Mouse (Mus musculus): ENCODE results near the gene Rpl14.

Rpl14 gene

DNA sequence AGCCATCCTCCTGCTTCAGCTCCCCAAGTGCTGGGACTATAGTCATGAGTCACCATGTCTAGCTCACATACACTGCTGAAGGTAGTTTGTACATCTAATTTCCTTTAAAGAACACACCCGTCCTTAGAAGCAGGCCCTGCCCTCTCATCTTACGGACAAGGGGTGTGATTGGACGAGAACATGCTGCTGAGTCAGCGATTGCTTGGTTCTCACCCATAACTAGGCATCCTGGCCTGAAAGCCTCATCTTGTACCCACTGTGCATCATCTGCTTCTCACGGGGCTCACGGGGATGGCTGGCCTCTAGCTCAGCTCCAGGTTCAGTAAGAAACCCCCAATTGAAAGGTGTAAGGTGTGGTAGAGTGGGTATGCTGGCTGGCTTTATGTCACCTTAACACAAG is 42.8 kb downstream of the Rpl14 start:
- DNase-seq, result no peak

DNA sequence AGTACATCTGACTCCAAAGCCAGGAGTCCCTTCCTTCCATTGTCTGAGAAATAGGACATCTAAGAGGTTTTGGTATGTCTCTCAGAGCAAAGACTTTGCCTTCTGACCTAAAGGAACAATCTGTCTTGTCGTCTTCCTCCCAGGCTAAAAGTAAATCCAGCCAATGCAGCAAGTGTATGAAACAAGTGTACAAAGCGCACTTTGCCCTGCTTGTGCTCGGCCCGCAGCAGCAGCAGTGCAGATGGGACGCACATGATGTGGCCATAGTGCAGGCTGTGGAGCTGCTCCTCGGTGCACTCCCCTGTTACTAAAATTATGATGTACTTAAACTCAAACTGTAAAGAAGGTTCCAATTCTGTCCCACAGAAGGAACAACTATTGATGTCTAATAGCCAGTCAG is 46.9 kb downstream of the Rpl14 start:
- DNase-seq, result no peak

DNA sequence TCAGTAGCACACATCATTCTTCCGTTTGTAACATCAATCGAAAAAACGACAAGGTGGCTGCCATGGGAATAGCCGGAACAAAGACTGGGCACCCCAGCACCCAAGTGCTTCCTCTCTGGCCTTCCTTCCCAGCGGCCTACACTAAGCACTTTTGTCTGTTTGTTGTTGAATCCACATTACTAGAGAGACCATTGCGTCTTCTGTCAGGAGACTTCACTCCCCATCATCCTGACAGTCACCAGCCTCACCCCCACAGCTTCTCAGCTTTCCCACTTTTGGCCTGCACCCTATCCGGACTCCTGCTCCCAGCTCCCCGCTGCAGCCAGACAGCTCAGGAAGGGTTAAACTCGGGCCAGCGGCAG is 48.1 kb downstream of the Rpl14 start:
- no peak for DNase-seq

DNA sequence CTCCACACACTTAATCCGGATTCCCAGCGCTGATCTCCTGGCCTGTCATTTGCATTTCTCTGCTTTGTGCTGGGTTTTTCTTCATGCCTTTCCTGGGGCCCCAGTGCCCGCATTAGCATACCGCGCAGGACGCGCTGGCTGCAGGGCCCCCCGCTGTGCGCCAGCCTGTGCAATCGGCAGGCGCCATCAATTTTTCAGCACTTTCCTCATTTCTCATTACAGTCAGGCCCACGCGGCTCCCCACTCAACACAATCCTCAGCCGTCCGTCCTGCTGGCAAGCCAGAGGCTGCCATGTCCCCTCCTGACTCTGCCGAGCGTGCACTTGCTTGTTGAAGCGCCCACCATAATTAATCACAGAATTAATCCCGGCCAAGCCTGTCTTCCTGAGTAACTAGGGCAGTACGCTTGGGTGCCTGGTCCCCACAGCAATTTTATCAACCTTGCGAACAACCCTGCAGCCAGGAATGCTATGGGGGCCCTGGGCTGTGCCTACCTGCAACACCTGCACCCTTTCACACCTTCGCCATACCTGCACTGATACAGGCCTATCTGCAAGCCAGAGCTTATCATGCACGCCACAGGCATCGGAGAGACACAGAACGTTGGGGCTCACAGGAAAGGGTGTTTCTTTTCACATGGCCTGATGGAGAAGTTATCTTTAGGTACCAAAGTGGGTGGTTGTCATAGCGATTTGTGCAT is 48.6 kb downstream of the Rpl14 start:
- no peak for DNase-seq

DNA sequence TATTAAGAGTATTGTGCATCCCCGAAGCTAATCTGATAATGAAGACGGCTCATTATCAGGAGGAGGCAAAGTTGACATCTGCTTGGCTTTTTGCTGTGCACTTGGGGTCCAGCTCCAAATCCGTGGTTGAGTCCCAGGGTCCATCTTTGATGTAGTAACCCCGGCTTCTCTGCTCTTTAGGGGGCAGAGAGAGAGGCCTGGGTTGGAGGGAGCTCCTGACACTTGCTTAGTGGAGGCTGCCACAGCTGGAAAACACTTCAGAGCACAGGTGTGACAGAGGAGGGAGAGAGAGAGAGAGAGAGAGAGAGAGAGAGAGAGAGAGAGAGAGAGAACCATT is 49.1 kb downstream of the Rpl14 start:
- no peak for DNase-seq

Data from kidney, postnatal 25 days (tissue).